ENCODE assay signal across 10 mouse cellular contexts in genomic region chr5:123017504-123017903, GRCm38 (mm10). TPM values are rescaled to one million over a fixed set of nuclear protein-coding genes. Genes with fewer than 3 reads are reported as not detected.
A peak's percentile ranks its signal among the peaks of the same experiment; 100 is the strongest.
DNase-seq lines count a peak whose midpoint lies in the region; ATAC-seq and TF ChIP-seq lines count a peak whose summit lies in the region.
"Had no signal": no experiment of that assay in that cellular context is flagged by ENCODE, and none has a peak within 500 bp of the region (broad histone marks: within the 10 kb centered on the region; RNA-seq: fewer than 3 reads in every experiment).

No protein-coding gene starts in this region.

- H3K27ac ChIP-seq in intestine, postnatal 0 days (ENCODE audit: low read depth, low read length), result no peak overlapping the region
- H3K27ac ChIP-seq in intestine, embryonic 15.5 days, result no peak overlapping the region
- H3K27ac ChIP-seq in kidney, postnatal 0 days, result no peak overlapping the region; the same call in 1 of the 2 replicates
- H3K27ac ChIP-seq: midbrain, embryonic 12.5 days had no signal

- 0 out of 2 replicates have a peak overlapping the region, but pooled peaks have one; percentile 78 for H3K4me3 ChIP-seq in intestine, postnatal 0 days (ENCODE audit: low read depth, low read length)
- no peak overlapping the region for H3K4me3 ChIP-seq in intestine, embryonic 15.5 days (replicated peaks)
- no peak overlapping the region for H3K4me3 ChIP-seq in kidney, postnatal 0 days (replicated peaks; ENCODE audit: low read depth, low read length)
- H3K4me3 ChIP-seq: midbrain, embryonic 12.5 days had no signal

- WGBS in intestine, postnatal 0 days, result 60% methylated on average over 4 of the region's 4 CpGs
- whole genome bisulfite sequencing in intestine, embryonic 15.5 days, result 70% methylated on average over 4 of the region's 4 CpGs
- WGBS in kidney, postnatal 0 days, result 83% methylated on average over 4 of the region's 4 CpGs

- no peak for DNase-seq in kidney, postnatal 0 days (ENCODE audit: low spot score)
- peak; percentile 38 for DNase-seq in lung, postnatal 10 days
- no peak for DNase-seq in thymus, adult 18-20 months
- DNase-seq in adrenal gland, adult (ENCODE audit: inconsistent age in 2 of 2, low spot score in 1 of 2), result no peak
- no peak for DNase-seq in layer of hippocampus, adult 8-10 months (ENCODE audit: low spot score in 2 of 2)

- no peak; the same call in 1 of the 2 replicates for TF ChIP-seq CTCF in intestine, postnatal 0 days (IDR thresholded peaks at IDR 0.05; ENCODE audit: low read depth)
- no peak for TF ChIP-seq CTCF in kidney, postnatal 0 days (IDR thresholded peaks at IDR 0.05; ENCODE audit: low read depth)

- H3K9ac ChIP-seq in intestine, postnatal 0 days (ENCODE audit: low read depth, low read length), result no peak overlapping the region
- H3K9ac ChIP-seq in intestine, embryonic 15.5 days, result no peak overlapping the region
- no peak overlapping the region for H3K9ac ChIP-seq in kidney, postnatal 0 days (ENCODE audit: low read depth, low read length)
- H3K9ac ChIP-seq: midbrain, embryonic 12.5 days had no signal

- no peak for ATAC-seq in intestine, postnatal 0 days
- ATAC-seq in intestine, embryonic 15.5 days, result no peak
- peak; percentile 8; the same call in 1 of the 2 replicates for ATAC-seq in common myeloid progenitor, adult 5-6 weeks (replicated peaks; ENCODE audit: low read depth, poor library complexity, severe bottlenecking)
- ATAC-seq in kidney, postnatal 0 days (replicated peaks; ENCODE audit: low FRiP score, low read depth), result no peak

- no peaks in the 10 kb centered on the region for H3K27me3 ChIP-seq in intestine, postnatal 0 days (replicated peaks; ENCODE audit: control insufficient read depth, insufficient read depth, low read length)
- H3K27me3 ChIP-seq in intestine, embryonic 15.5 days (replicated peaks), result no peaks in the 10 kb centered on the region
- H3K27me3 ChIP-seq in kidney, postnatal 0 days (ENCODE audit: insufficient read depth, low read length), result no peaks in the 10 kb centered on the region
- H3K27me3 ChIP-seq: midbrain, embryonic 12.5 days had no signal

- 0 out of 2 replicates have a peak, but pooled peaks cover 4% of the 10 kb centered on the region for H3K4me1 ChIP-seq in intestine, postnatal 0 days (replicated peaks; ENCODE audit: control insufficient read depth, insufficient read depth, low read length)
- H3K4me1 ChIP-seq in intestine, embryonic 15.5 days (replicated peaks), result peaks cover 28% of the 10 kb centered on the region
- H3K4me1 ChIP-seq in kidney, postnatal 0 days (replicated peaks; ENCODE audit: insufficient read depth, low read length), result peaks cover 9% of the 10 kb centered on the region

- peaks cover 5% of the 10 kb centered on the region; the same call in 1 of the 2 replicates for H3K36me3 ChIP-seq in intestine, postnatal 0 days (ENCODE audit: control insufficient read depth, insufficient read depth)
- no peaks in the 10 kb centered on the region for H3K36me3 ChIP-seq in intestine, embryonic 15.5 days
- no peaks in the 10 kb centered on the region for H3K36me3 ChIP-seq in kidney, postnatal 0 days (ENCODE audit: insufficient read depth, low read length)
- H3K36me3 ChIP-seq: midbrain, embryonic 12.5 days had no signal

- H3K4me2 ChIP-seq in intestine, postnatal 0 days (replicated peaks; ENCODE audit: low read depth), result 0 out of 2 replicates have a peak overlapping the region, but pooled peaks have one; percentile 1
- no peak overlapping the region for H3K4me2 ChIP-seq in intestine, embryonic 15.5 days (replicated peaks)
- peak overlapping the region; percentile 85; the same call in 1 of the 2 replicates for H3K4me2 ChIP-seq in kidney, postnatal 0 days (ENCODE audit: low read length)
- H3K4me2 ChIP-seq: midbrain, embryonic 12.5 days had no signal

- H3K9me3 ChIP-seq in intestine, postnatal 0 days (ENCODE audit: control insufficient read depth), result no peaks in the 10 kb centered on the region
- no peaks in the 10 kb centered on the region for H3K9me3 ChIP-seq in intestine, embryonic 15.5 days
- no peaks in the 10 kb centered on the region for H3K9me3 ChIP-seq in kidney, postnatal 0 days (replicated peaks; ENCODE audit: low read length)
- H3K9me3 ChIP-seq: midbrain, embryonic 12.5 days had no signal

RNA-seq across cellular contexts. Expression of gene Orai1, which starts 2.6 kb away (rescaled TPM):
- 36.8 and 42.5 TPM in 2 replicates for polyA plus RNA-seq in intestine, postnatal 0 days (2015; fragmentation: Nextera tagmentation; extraction: Ambion mirVana)
- polyA plus RNA-seq in intestine, embryonic 15.5 days (2015; fragmentation: Nextera tagmentation; extraction: Ambion mirVana), result 18.9 and 19.3 TPM in 2 replicates
- 10.6 and 13.0 TPM in 2 replicates for total RNA-seq in common myeloid progenitor, adult 5-6 weeks (2017)
- 22.5 and 23.4 TPM in 2 replicates for polyA plus RNA-seq in kidney, postnatal 0 days (2015; fragmentation: Nextera tagmentation; extraction: Ambion mirVana)
- 10 to 100 TPM in 3 of 4 experiments, 1 to 10 TPM in 1; 9.4 to 16.0 (median 14.1) TPM for total RNA-seq in layer of hippocampus, adult 8-10 months (2022)

RNA-seq across cellular contexts. Expression of gene Kdm2b, which starts 27.9 kb away (rescaled TPM):
- polyA plus RNA-seq in intestine, postnatal 0 days (2015; fragmentation: Nextera tagmentation; extraction: Ambion mirVana), result 7.6 and 8.6 TPM in 2 replicates
- 27.2 and 29.4 TPM in 2 replicates for polyA plus RNA-seq in intestine, embryonic 15.5 days (2015; fragmentation: Nextera tagmentation; extraction: Ambion mirVana)
- 60.6 and 72.8 TPM in 2 replicates for total RNA-seq in common myeloid progenitor, adult 5-6 weeks (2017)
- 62.5 and 66.1 TPM in 2 replicates for polyA plus RNA-seq in kidney, postnatal 0 days (2015; fragmentation: Nextera tagmentation; extraction: Ambion mirVana)
- total RNA-seq in layer of hippocampus, adult 8-10 months (2022), result 10 to 100 TPM; 29.1 to 40.3 (median 34.6) TPM

RNA-seq across cellular contexts. Expression of gene Morn3, which starts 29.3 kb away (rescaled TPM):
- 0.43 TPM in 1 of 2 replicates, not detected in the other for polyA plus RNA-seq in intestine, postnatal 0 days (2015; fragmentation: Nextera tagmentation; extraction: Ambion mirVana)
- polyA plus RNA-seq in intestine, embryonic 15.5 days (2015; fragmentation: Nextera tagmentation; extraction: Ambion mirVana), result 0.45 TPM in 1 of 2 replicates, not detected in the other
- not detected in 2 replicates for total RNA-seq in common myeloid progenitor, adult 5-6 weeks (2017)
- polyA plus RNA-seq in kidney, postnatal 0 days (2015; fragmentation: Nextera tagmentation; extraction: Ambion mirVana), result 0.46 TPM in 1 of 2 replicates, not detected in the other
- total RNA-seq in layer of hippocampus, adult 8-10 months (2022), result not detected
- total RNA-seq: adrenal gland, postnatal 36 days had no signal
- polyA plus RNA-seq: midbrain, embryonic 12.5 days had no signal

RNA-seq across cellular contexts. Expression of gene Tmem120b, which starts 50.7 kb away (rescaled TPM):
- 3.2 and 4.2 TPM in 2 replicates for polyA plus RNA-seq in intestine, postnatal 0 days (2015; fragmentation: Nextera tagmentation; extraction: Ambion mirVana)
- polyA plus RNA-seq in intestine, embryonic 15.5 days (2015; fragmentation: Nextera tagmentation; extraction: Ambion mirVana), result 8.4 and 10.1 TPM in 2 replicates
- total RNA-seq in common myeloid progenitor, adult 5-6 weeks (2017), result 4.8 and 4.9 TPM in 2 replicates
- polyA plus RNA-seq in kidney, postnatal 0 days (2015; fragmentation: Nextera tagmentation; extraction: Ambion mirVana), result 12.5 and 12.6 TPM in 2 replicates
- 10 to 100 TPM; 15.4 to 22.0 (median 18.7) TPM for total RNA-seq in layer of hippocampus, adult 8-10 months (2022)
